Mouse (Mus musculus): ENCODE measurements around the gene Lmbr1l. TPM values are rescaled to one million over a fixed set of nuclear protein-coding genes. Genes with fewer than 3 reads are reported as not detected.
A peak's percentile ranks its signal among the peaks of the same experiment; 100 is the strongest.
"Not testable (repeated sequence)": the region's sequence is repeated elsewhere in the genome, so short reads cannot be mapped to it uniquely, and the experiment has no call there.

The Lmbr1l gene
- total RNA-seq (2021), result 10 to 100 TPM; 41.5 to 45.9 TPM
- long read RNA-seq, experiment 1, partial matches to known transcripts, result 1 of 7 reads
- long read RNA-seq, experiment 1, other reads (novel, unspliced or antisense), result 3 of 7 reads
- long read RNA-seq, experiment 2, partial matches to known transcripts, result 5 of 11 reads
- long read RNA-seq, experiment 2, other reads (novel, unspliced or antisense), result 3 of 11 reads

DNA sequence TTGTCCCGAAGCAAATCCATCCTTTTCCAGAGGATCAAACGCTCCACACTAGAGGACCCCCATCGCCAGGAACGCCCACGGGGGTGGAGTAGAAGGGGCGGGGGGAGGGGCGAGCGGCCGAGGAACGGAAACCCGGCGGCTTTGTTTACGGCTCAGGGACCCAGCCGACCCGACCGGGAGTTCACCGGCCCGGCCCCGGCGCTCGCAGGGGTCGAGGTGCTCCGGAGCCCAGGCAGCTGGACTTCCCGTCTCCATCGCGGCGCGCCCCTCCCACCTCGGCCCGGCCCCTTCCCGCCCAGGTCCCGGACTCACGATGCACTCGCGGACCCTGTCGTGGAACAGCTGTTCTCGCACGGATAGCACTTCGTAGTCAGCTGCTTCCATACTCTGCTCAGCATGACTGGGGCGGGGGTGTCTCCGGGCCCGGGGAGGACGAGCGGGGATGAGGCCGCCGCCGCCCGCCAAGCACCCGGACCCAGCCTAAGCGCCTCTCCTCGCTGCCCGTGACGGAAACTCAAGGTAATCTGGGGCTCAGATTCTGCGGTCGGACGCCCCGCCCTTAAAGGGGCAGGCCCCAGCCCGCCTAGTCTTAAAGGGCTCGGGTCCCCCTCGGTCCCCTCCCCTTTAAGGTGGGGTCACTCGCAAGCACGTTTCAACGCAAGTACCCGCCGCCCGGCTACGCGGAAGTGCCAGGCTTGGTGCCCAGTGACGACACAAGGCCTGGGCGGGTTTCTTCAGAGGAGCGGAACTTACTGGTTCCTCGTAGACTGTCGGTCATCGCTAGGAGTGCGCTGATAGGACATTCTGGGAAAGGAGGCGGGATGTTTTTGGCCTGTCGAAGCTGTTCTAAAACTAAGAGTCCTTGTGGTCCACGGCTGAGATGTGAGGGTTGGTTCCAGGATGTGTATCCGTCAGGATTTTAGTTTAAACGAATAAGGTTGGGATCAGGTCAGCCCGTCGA is at the start of gene Lmbr1l:
Gene Lmbr1l (minus strand): TSS at position 694 of the 961 bp plus-strand sequence.
- peak; percentile 81 to 97 for DNase-seq (ENCODE audit: low spot score in 2 of 2)

DNA sequence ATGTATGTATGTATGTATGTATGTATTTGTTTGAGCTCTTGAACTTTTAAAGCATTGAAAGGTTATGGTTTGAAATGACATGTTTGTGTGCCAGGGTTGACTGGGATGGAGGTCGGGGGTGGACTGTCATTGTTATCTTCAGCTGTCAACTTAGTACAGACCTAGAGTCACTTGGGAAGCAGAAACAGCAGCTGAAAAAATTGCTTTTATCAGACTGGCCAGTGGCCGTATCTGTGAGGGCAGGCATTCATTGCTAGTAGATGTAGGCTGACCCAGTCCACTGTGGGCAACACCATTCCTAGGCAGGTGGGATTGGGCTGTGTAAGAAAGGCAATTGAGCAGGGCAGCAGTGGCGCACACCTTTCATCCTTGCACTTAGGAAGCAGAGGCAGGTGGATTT is 41.5 kb upstream of the Lmbr1l start:
- no peak for DNase-seq (ENCODE audit: low spot score in 2 of 2)

DNA sequence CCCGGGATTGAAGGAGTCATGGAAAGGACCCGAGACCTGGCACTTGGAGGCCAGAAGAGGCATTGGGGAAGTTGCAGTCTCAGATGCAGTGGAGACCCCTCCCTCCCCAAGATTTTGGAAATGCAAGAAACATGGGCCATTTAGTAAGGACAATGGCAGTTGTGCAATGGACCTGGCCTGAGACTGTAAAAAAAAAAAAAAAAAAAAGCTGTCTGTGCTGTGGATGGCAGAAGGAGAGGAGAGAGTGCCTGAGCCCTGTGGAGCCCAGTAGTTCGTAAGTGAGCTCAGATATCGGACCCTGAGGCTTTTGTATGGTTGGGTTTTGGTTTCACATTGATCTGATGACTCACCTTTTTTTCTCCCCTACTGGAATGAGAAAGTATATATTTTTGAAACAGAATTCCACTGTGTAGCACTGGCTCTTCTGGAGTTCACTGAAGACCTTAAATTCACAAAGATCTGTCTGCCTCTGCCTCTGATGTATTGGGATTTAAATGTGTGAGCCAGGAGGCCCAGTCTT is 40.9 kb upstream of the Lmbr1l start:
- DNase-seq (ENCODE audit: low spot score in 2 of 2), result no peak

DNA sequence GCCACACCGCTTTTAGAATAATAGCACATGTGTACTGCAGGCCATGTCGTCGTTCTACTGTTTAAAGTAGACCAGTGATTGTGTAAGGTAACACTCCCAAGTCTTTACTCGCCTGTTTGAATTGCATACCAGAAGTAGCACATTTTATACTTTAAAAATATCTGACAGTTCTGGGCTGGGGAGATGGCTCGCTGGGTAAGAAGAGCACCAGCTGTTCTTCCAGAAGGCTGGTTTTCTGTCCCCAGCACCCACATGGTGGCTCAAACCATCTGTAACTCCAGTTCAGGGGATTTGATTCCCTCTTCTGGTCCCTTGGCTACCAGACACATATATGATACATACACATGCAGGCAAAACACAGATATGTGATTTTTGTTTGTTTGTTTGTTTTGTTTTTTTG is 39.4 kb upstream of the Lmbr1l start:
- DNase-seq (ENCODE audit: low spot score in 2 of 2), result no peak

DNA sequence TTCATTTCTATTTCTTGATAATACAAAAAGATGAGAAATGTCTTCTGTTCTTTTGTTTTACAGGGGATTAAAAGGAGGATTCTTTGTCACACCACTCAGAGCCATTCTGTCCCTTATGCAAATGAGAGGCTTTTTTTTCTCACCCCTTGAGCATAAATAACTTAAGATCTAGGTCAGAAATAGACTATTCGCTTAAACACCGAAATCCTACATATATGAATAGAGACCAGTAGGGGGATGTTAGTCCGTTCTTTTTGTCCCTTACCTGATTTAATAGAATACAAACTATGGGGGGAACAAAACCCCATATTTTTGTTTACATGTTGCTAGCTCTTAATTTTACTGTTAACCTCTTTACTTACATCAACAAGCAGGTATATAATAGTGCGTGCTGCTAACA is 38.0 kb upstream of the Lmbr1l start:
- no peak for DNase-seq (ENCODE audit: low spot score in 2 of 2)

DNA sequence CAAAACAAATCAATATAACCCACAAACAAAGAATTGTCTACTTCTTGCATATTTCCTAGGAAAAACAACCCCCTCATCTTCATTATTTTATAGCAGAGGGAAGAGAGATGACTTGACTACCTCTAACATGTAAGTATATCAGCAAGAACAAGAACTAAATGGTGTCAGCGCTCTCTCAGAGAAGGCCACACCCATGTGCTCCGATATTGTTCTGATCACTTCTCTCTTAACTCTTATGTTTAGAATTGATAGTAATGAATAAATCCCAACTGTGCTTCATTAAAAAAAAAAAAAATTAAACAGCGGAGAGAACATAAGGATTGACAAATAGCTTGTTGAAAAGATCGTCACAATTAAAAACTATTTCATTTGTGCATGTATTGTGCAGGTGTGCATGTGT is 37.3 kb upstream of the Lmbr1l start:
- DNase-seq (ENCODE audit: low spot score in 2 of 2), result no peak

DNA sequence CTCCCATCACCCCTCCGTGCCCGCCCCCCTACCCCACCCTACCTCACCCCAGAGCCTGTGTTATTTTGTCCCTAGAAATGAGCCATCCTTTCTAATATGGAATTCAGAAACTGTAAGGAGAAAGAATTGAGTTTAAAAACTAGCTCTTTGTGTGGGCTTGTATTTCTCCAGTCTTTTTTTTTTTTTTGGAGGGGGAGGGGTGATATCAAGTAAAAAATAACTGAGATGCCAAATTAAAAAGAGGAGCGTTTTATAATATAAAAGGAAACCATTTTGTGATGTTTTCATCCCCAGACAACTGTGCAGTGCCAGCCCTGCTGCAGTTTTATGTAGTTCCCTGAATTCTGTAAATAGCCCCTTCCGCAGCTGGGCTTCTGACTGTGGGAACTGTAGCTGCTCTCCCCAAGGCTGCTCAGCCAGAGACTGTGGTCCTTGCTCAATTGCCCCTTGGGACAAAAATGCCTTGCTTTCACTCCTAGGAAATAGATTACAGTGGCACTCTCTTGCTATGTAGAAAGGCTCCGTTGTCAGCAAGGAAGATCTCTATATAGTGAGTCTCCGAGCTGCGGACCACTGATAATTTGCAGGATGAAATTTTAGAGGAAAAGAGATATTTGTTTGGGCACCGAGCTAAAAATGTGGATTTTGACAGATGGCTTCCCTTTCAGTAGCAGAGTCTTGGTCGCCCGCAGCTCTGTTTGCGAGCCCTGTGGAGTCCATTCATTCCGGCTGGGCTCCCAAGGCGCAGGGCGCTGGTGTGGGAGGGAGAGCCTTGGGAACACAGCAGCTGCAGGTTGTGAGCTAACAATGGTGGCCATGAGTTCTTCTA is 36.6 kb upstream of the Lmbr1l start:
- DNase-seq (ENCODE audit: low spot score in 2 of 2), result no peak

DNA sequence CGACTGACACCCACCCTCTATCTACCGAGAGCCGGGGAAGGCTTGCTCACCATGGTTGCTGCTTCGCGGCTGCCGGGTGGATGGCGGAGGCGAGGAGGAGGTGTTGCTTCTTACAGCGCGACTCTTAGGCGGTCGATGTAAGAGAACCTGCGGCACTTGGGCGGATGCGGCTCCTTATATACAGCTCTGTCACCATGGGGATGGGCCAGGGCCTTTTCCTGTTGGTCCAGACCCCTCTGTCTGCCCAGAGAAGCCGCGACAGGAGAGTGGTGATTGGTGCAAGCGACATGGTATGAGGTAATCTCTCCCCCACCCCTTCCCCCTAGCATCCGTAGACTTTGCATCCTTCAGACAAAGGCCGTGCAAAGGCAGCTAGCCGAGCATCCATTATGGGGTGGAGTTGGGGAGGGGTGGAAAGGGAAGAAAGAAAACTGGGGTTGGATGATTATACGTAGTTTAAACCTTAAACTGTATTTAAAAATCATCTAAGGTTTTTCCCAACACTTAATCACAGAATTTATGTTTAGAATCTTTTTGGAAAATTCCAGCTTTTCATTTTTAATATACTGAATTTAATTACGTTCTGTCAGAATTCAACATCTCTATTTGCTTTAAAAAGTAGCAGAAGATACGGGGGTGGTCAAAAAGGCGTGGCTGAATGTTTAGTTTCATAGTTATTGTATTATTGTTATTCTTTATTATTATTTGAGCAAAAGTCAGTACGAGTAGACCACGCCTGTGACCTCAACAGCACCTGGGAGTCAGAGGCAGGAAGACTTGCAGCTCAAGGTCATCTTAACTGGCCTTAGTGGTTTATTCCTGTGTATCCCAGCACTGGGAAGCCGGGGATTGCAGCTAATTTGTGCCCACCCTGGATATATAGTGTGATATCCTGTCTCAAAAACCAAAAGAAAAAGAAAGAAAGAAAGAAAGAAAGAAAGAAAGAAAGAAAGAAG is 35.6 kb upstream of the Lmbr1l start, which contains the start of the genes Gm49450 and Tuba1a:
Gene Gm49450 (minus strand): TSS at position 151 of the 956 bp plus-strand sequence.
Gene Tuba1a (minus strand): TSS at position 303 of the 956 bp plus-strand sequence.
- peak; percentile 42 to 65 for DNase-seq (ENCODE audit: low spot score in 2 of 2)

DNA sequence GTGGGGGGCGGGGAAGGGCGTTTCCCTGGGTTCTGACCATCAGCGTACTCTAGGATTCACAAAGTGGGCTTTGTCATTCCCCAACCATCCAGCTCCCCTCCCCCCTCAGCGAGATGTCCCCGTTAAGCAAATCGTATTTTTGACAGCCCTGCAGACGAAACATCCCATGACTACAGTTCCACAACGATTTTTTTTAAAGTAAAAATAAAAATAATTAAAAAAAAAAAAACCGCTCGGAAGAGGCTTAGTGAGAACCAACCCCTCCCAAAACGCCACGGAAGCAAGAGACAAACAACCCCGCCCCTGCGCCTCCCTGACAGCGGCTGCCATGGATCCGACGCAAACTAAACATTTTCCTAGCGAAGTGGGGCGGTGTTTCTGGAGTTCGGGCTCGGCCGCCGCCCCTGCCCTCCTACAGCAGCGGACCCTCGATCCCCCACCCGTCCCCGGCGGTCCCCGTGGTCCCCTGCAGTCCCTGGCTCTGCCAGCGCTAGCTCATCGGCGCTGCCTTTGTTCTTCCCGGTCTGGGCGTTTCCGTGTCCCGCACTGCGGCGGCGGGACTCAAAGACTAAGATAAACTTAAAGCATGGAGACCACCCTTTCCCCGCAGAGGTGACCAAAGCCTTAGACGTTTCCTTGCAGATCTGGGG is 34.8 kb upstream of the Lmbr1l start:
- DNase-seq (ENCODE audit: low spot score in 2 of 2), result peak; percentile 43 to 60

DNA sequence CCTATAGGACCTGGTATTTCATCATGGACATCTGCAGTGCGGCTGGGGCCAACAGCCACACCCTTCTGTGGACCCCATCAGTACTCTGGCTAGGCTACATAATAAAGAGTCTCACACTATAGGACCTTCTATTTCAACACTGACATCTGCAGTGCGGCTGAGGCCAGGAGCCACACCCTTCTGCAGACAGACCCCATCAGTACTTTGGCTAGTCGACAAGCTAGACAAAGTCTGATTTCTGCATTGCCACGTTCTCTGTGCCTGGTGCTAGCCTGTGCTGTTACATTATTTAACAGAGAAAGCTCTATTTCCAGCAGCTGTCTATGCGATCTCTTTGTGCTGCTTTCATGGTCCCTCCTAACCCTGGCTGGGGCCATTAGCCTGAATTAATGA is 34.0 kb upstream of the Lmbr1l start:
- DNase-seq (ENCODE audit: low spot score in 2 of 2), result no peak

DNA sequence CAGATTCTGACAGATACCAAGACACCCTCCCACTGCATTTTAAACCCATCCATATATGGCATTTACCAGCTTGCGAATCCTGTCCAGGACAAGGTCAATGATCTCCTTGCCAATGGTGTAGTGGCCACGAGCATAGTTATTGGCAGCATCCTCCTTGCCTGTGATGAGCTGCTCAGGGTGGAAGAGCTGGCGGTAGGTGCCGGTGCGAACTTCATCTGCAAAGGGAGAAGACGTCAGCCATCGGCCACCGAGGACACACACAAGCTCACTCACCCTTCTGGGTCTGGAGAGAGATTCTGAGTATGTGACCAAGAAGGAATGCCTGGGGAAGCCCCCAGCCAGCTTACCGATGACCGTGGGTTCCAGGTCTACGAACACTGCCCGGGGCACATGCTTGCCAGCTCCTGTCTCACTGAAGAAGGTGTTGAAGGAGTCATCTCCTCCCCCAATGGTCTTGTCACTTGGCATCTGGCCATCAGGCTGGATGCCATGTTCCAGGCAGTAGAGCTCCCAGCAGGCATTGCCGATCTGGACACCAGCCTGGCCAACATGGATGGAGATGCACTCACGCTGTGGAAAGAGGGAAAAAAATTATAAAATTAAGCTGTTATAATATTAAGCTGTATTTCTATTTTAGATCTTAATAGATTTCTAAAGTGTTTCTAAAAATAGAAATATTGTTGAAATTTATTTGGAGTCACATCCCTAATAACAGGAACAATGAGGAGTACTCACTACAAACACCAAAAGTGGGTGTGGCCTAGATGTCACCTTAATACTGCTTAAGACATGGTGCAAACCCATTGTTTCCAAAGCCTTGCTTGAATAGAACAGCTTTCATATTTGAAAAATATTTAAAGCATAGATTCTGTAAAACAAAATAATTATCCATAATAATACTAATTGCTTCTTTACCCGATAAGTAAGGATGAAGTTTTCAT is 33.4 kb upstream of the Lmbr1l start:
- DNase-seq (ENCODE audit: low spot score in 2 of 2), result not testable (repeated sequence)

DNA sequence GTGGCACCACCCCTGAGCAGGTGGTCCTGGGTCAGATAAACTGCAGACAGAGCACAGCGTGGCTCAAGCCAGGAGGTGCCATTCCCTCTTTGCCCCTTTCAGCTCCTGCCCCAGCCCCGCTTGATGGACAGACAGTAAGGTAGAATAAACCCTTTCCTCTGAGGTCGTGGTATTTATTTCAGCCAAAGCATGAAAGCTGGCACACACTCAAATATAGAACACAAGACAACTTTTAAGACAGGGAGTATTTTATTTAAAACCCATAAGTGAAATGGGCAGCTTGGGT is 31.5 kb upstream of the Lmbr1l start:
- no peak for DNase-seq (ENCODE audit: low spot score in 2 of 2)

DNA sequence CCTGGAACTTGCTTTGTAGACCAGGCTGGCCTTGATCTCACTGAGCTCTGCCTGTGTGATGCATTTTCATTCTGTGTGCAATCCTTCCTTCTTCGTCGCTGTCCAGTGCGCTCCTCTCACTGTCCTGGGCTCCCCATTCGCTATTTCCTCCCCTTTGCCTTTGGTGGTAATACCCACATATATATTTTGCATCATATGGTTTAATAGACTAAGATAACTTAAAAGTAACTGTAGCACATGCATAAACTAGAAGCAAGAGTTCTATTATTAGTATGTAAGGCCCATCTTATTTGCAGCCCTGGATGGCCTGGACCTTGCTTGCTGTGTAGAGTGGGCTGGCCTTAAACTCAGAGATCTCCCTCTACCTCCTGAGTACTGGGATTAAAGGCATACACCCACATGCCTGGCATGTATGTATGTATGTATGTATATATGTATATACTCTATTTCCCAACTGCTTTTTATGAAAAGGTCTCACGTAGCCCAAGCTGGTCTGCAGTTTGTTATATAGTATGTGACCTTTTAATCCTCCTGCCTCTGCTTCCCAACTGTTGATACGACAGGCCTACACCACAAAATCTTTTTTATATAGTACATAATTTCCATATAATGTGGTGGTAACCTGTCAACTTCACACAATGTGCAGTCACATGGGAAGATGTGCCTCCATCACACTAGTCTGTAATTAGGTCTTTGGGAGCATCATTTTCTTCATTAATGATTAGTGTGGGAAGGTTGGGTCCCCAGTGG is 31.0 kb upstream of the Lmbr1l start:
- no peak for DNase-seq (ENCODE audit: low spot score in 2 of 2)

DNA sequence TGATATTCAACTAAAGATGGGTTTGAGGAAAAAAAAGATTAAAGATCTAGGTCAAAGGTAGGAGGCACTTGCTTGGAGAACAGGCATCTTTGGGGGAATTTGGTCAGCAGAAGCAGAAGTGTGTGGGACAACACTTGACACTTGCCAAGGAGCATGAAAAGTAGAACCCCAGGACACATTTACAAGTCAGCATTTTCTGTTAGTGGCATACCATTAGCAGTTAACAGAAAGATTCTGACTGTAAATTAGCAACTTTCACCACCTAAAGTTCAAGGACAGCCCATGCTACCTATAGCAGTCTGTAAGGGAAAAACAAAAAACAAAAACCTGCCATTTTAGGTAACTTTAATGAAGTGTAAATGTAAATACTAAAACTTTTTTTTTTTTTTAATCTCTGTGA is 30.4 kb upstream of the Lmbr1l start:
- DNase-seq (ENCODE audit: low spot score in 2 of 2), result no peak

DNA sequence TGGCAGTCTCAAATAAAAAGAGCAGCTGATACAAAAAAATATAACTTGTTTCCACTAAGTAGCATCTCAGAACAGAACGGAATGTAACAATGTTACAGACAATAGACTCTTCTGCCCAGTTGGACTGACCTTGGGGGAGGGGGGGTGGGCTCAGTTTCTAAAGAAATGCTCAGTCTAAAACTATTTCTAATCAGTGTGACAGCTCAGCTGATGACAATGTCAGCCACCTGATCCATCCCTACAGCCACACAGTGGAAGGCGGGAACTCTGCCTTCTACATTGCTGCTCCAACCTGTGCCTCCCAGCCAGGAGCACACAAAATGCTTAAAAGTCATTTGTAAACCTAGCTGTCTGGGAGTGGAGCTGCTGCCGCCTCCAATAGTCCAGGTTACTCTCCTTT is 29.9 kb upstream of the Lmbr1l start:
- no peak for DNase-seq (ENCODE audit: low spot score in 2 of 2)

DNA sequence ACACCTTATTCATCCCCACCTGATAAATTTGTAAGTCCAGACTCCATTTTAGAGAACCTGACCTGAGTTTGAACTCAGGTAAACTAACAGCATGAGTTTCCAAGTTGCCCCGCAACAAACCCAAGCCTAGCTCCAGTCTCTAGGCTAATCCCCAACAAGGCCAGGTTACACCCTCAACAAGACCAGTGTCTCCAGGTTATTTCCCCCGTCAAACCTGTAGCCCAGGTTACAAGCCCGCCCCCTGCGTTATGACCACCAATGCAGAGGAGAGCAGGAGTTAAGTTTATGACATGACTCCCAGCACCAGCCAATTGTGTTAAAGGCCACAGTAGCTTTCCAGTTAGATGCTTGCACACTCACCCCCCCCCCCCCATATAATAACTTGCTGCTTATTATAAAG is 25.1 kb upstream of the Lmbr1l start:
- no peak for DNase-seq (ENCODE audit: low spot score in 2 of 2)

DNA sequence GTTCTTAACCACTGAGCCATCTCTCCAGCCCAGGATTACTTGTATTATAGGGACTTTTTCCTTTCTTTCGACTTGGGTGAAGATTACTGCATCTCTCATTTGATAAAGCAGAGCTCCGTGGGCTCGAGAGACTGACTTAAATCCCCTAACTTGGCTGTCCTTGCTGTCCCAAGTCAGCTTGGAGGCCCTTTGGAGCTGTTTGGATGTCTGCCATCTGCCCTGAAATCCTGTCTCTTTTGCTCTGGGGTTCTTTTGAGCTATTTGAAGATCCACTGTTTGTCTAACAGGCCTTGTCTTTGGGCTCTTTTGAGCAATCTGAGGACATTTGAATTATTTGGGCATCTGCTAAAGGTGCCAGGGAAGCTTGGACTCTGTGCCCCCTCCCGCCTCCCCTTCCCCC is 24.1 kb upstream of the Lmbr1l start:
- DNase-seq (ENCODE audit: low spot score in 2 of 2), result no peak

DNA sequence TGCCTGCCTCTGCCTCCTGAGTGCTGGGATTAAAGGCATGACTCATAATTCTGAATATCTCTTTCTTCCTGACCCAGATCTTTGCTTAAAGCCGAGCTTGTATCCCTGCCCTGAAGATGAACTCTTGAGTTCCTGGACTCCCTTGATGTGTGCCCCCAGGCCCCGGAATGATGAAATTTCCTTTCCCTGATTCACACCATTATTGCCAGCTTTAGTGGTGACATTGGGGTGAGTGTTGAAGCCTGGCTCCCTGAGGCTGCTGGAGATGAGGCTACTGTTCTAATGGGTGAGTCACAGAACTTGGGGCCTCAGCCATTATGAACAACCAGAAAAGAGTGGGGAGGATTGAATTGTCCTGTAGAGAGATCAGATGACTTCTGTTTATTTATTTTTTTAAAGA is 23.5 kb upstream of the Lmbr1l start:
- DNase-seq (ENCODE audit: low spot score in 2 of 2), result no peak
